Mouse (Mus musculus) hematopoietic stem cell, adult 5-6 weeks (primary cell): ENCODE data around the gene Cbx8. TPM values are rescaled to one million over a fixed set of nuclear protein-coding genes. Genes with fewer than 3 reads are reported as not detected.

Source experiments
- ATAC-seq, 2 experiments: fragments of 125-278 bp in 1 of 2; replicated peaks in 1 of 2; 2 replicates each; pipeline ENCODE4 v1.8.0; 2016 to 2017; ENCODE audit warnings: inconsistent platforms in 2 of 2, mild to moderate bottlenecking in 2 of 2, moderate number of reproducible peaks in 2 of 2, low read depth in 1 of 2, moderate TSS enrichment in 1 of 2; ENCODE audit not compliant: low FRiP score in 2 of 2, poor library complexity in 2 of 2, severe bottlenecking in 2 of 2, insufficient read depth in 1 of 2, low TSS enrichment in 1 of 2
- total RNA-seq: library from RNA; stranded (forward); fragments of 172-1452, 232-1000 nt; gene quantifications from 2 replicates; pipeline ENCODE4 v1.2.3, GENCODE M21; 2017

The Cbx8 gene
- total RNA-seq, 1 experiment from 2014 or later, result 2.9 TPM

GRCm38 (mm10) chr11:119041750-119042465 is 1.1 kb upstream of the Cbx8 start:
- no peak for ATAC-seq

- no peak; a peak in 1 of 4 replicates for ATAC-seq
Measured at GRCm38 (mm10) chr11:119041325-119041716, 552 bp upstream of the Cbx8 start.

- ATAC-seq, result no peak
Measured at GRCm38 (mm10) chr11:119039732-119040512, 847 bp downstream of the Cbx8 start.

- no peak for ATAC-seq
Measured at GRCm38 (mm10) chr11:119038744-119039484, 1.9 kb downstream of the Cbx8 start.

GRCm38 (mm10) chr11:119037780-119038401 is 2.9 kb downstream of the Cbx8 start:
- no peak for ATAC-seq

- ATAC-seq, result no peak
Measured at GRCm38 (mm10) chr11:119036934-119037779, 3.6 kb downstream of the Cbx8 start.

- no peak for ATAC-seq
Measured at GRCm38 (mm10) chr11:119036447-119036846, 4.3 kb downstream of the Cbx8 start.

GRCm38 (mm10) chr11:119035686-119036165 is 5.0 kb downstream of the Cbx8 start:
- ATAC-seq, result no peak

- no peak for ATAC-seq
Measured at GRCm38 (mm10) chr11:119035094-119035685, 5.6 kb downstream of the Cbx8 start.

- ATAC-seq, result no peak
Measured at GRCm38 (mm10) chr11:119034635-119035034, 6.1 kb downstream of the Cbx8 start.

- peak; percentile 66 to 74 for ATAC-seq
Measured at GRCm38 (mm10) chr11:119033874-119034558, 6.8 kb downstream of the Cbx8 start.

GRCm38 (mm10) chr11:119026203-119026602 is 14.6 kb downstream of the Cbx8 start:
- no peak for ATAC-seq

GRCm38 (mm10) chr11:119024260-119024659 is 16.5 kb downstream of the Cbx8 start:
- 0 out of 4 replicates have a peak, but pooled peaks have one; percentile 13 to 45 for ATAC-seq

GRCm38 (mm10) chr11:119023616-119023980 is 17.2 kb downstream of the Cbx8 start:
- ATAC-seq, result no peak

- peak; percentile 35 to 51; a peak in 2 of 4 replicates for ATAC-seq
Measured at GRCm38 (mm10) chr11:119022895-119023615, 17.7 kb downstream of the Cbx8 start, which contains the start of gene Cbx2. Gene Cbx2 (plus strand): TSS chr11:119022962.
